Mouse (Mus musculus) stomach, embryonic 14.5 days (tissue): ENCODE results near the gene Aatk. TPM values are rescaled to one million over a fixed set of nuclear protein-coding genes. Genes with fewer than 3 reads are reported as not detected.

ENCODE experiments used
- ATAC-seq: fragments of 200-750 bp; cut with Nextera tagmentation; 2 replicates; pipeline ENCODE4 v1.8.0; 2017; ENCODE audit warnings: low read depth, moderate TSS enrichment; ENCODE audit not compliant: insufficient number of reproducible peaks, insufficient read depth, low FRiP score
- H3K27ac ChIP-seq: fragments of 300-500 bp; sonication (generic); 2 replicates; pipeline ENCODE4 v1.5.1; 2014; ENCODE audit warnings: mild to moderate bottlenecking, low read length, moderate library complexity, mixed read lengths
- H3K27me3 ChIP-seq: fragments of 300-500 bp; sonication (generic); 2 replicates; pipeline ENCODE4 v1.6.1; 2014; ENCODE audit warnings: low read length, control low read depth, mixed read lengths; ENCODE audit not compliant: control insufficient read depth, insufficient read depth
- H3K36me3 ChIP-seq: fragments of 300-500 bp; sonication (generic); 2 replicates; pipeline ENCODE4 v1.6.1; 2014; ENCODE audit warnings: mild to moderate bottlenecking, control low read depth, low read length, moderate library complexity, mixed read lengths; ENCODE audit not compliant: control insufficient read depth, insufficient read depth
- H3K4me1 ChIP-seq: fragments of 300-500 bp; sonication (generic); 2 replicates; pipeline ENCODE4 v1.6.1; 2014; ENCODE audit warnings: low read length, control low read depth, mixed read lengths; ENCODE audit not compliant: control insufficient read depth, insufficient read depth
- H3K4me2 ChIP-seq: fragments of 300-500 bp; sonication (generic); replicated peaks from 2 replicates; pipeline ENCODE4 v1.6.1; 2014; ENCODE audit warnings: low read depth, low read length, control low read depth
- H3K4me3 ChIP-seq: fragments of 300-500 bp; sonication (generic); 2 replicates; pipeline ENCODE4 v1.5.1; 2014; ENCODE audit warnings: low read depth, low read length, control low read depth
- H3K9ac ChIP-seq: fragments of 300-500 bp; sonication (generic); replicated peaks from 2 replicates; pipeline ENCODE4 v1.6.1; 2014; ENCODE audit warnings: low read depth, mild to moderate bottlenecking, control low read depth, low read length, moderate library complexity, mixed read lengths
- H3K9me3 ChIP-seq: fragments of 300-500 bp; sonication (generic); 2 replicates; pipeline ENCODE4 v1.6.1; 2016; ENCODE audit warnings: low read depth, low read length, control low read depth; ENCODE audit not compliant: control insufficient read depth
- WGBS: fragments of 180-500 bp; shearing (Covaris S2); extraction: QIAGEN DNeasy Blood & Tissue Kit; methylation state at CpG from one replicate; pipeline ENCODE4 v1.1.7; 2014; 5-methylcytosine and 5-hydroxymethylcytosine counted together
- polyA plus RNA-seq: library from polyadenylated mRNA; unstranded; fragments of >200 nt; fragmentation: Nextera tagmentation; extraction: Ambion mirVana; gene quantifications from 2 replicates; pipeline ENCODE4 v1.2.1, GENCODE M21; 2014

Aatk gene
- polyA plus RNA-seq, 1 experiment from 2014 or later, result 3.5 TPM

GRCm38 (mm10) chr11:120064006-120064667 lies 17.2 kb upstream of the Aatk start:
- no peak for ATAC-seq
- Histone ChIP-seq H3K27me3 (no peaks in the 10 kb centered on the region), H3K9me3 (no peaks in the 10 kb centered on the region), H3K4me1 (no peaks in the 10 kb centered on the region), H3K4me2 (no peak overlapping the region), H3K4me3 (no peak overlapping the region), H3K27ac (no peak overlapping the region), H3K9ac (no peak overlapping the region), H3K36me3 (peaks cover 19% of the 10 kb centered on the region)
- 89% methylated on average over 13 of the region's 13 CpGs for WGBS

- Histone ChIP-seq H3K27ac (no peak overlapping the region), H3K4me1 (no peaks in the 10 kb centered on the region), H3K27me3 (no peaks in the 10 kb centered on the region), H3K36me3 (peaks cover 19% of the 10 kb centered on the region), H3K4me3 (no peak overlapping the region), H3K4me2 (no peak overlapping the region), H3K9me3 (no peaks in the 10 kb centered on the region), H3K9ac (no peak overlapping the region)
- 81% methylated on average over 5 of the region's 5 CpGs for WGBS
- no peak for ATAC-seq
Observed at GRCm38 (mm10) chr11:120063326-120063725, 16.4 kb upstream of the Aatk start.

- Histone ChIP-seq H3K4me2 (no peak overlapping the region), H3K4me3 (no peak overlapping the region), H3K27ac (no peak overlapping the region), H3K9ac (no peak overlapping the region), H3K4me1 (no peaks in the 10 kb centered on the region), H3K9me3 (no peaks in the 10 kb centered on the region), H3K27me3 (no peaks in the 10 kb centered on the region), H3K36me3 (peaks cover 8% of the 10 kb centered on the region)
- 74% methylated on average over 8 of the region's 8 CpGs for WGBS
- ATAC-seq, result no peak
Observed at GRCm38 (mm10) chr11:120060634-120061033, 13.7 kb upstream of the Aatk start.

- Histone ChIP-seq H3K9ac (no peak overlapping the region), H3K27ac (no peak overlapping the region), H3K27me3 (no peaks in the 10 kb centered on the region), H3K4me2 (no peak overlapping the region), H3K36me3 (no peaks in the 10 kb centered on the region), H3K4me1 (peaks cover 5% of the 10 kb centered on the region), H3K4me3 (no peak overlapping the region), H3K9me3 (no peaks in the 10 kb centered on the region)
- no peak for ATAC-seq
- WGBS, result 81% methylated on average over 12 of the region's 12 CpGs
Observed at GRCm38 (mm10) chr11:120055953-120056732, 9.2 kb upstream of the Aatk start.

- ATAC-seq, result no peak
- Histone ChIP-seq H3K36me3 (no peaks in the 10 kb centered on the region), H3K4me2 (no peak overlapping the region), H3K27me3 (no peaks in the 10 kb centered on the region), H3K27ac (no peak overlapping the region), H3K9me3 (no peaks in the 10 kb centered on the region), H3K4me3 (no peak overlapping the region), H3K9ac (no peak overlapping the region), H3K4me1 (peaks cover 5% of the 10 kb centered on the region)
- 84% methylated on average over 4 of the region's 4 CpGs for WGBS
Observed at GRCm38 (mm10) chr11:120053846-120054245, 6.9 kb upstream of the Aatk start.

- 51% methylated on average over 9 of the region's 9 CpGs for WGBS
- peaks cover 8% of the 10 kb centered on the region for H3K4me1 ChIP-seq
- H3K27me3 ChIP-seq, result peaks cover 9% of the 10 kb centered on the region; the same call in 1 of the 2 replicates
Observed at GRCm38 (mm10) chr11:120052274-120052673, 5.3 kb upstream of the Aatk start.

GRCm38 (mm10) chr11:120051124-120051811 lies 4.3 kb upstream of the Aatk start:
- Histone ChIP-seq H3K27ac (no peak overlapping the region), H3K4me2 (no peak overlapping the region), H3K27me3 (peaks cover 9% of the 10 kb centered on the region; the same call in 1 of the 2 replicates), H3K36me3 (no peaks in the 10 kb centered on the region), H3K9me3 (no peaks in the 10 kb centered on the region), H3K4me3 (no peak overlapping the region), H3K9ac (no peak overlapping the region), H3K4me1 (peaks cover 9% of the 10 kb centered on the region)
- peak; percentile 23; the same call in 1 of the 2 replicates for ATAC-seq
- WGBS, result 48% methylated on average over 14 of the region's 14 CpGs

More at GRCm38 (mm10) chr11:120052274-120052673, 5.3 kb upstream of the Aatk start:
- H3K9me3 ChIP-seq, result no peaks in the 10 kb centered on the region
- H3K36me3 ChIP-seq, result no peaks in the 10 kb centered on the region
- no peak overlapping the region for H3K4me3 ChIP-seq
- no peak overlapping the region for H3K27ac ChIP-seq
- ATAC-seq, result no peak
- H3K9ac ChIP-seq, result no peak overlapping the region
- no peak overlapping the region for H3K4me2 ChIP-seq

- no peak overlapping the region for H3K4me2 ChIP-seq
- no peaks in the 10 kb centered on the region for H3K9me3 ChIP-seq
- peaks cover 9% of the 10 kb centered on the region; the same call in 1 of the 2 replicates for H3K27me3 ChIP-seq
- no peak overlapping the region for H3K9ac ChIP-seq
- peaks cover 16% of the 10 kb centered on the region for H3K4me1 ChIP-seq
- no peak for ATAC-seq
- WGBS, result 68% methylated on average over 8 of the region's 8 CpGs
- no peak overlapping the region for H3K4me3 ChIP-seq
- H3K27ac ChIP-seq, result no peak overlapping the region
- H3K36me3 ChIP-seq, result no peaks in the 10 kb centered on the region
Observed at GRCm38 (mm10) chr11:120049067-120049466, 2.1 kb upstream of the Aatk start.
